Mouse (Mus musculus) left cerebral cortex, adult 9 months (tissue): ENCODE measurements around the gene Adam15.

Experiments used
- DNase-seq, 2 experiments: peaks; one replicate each; pipeline ENCODE4 v3.0.0; 2022; ENCODE audit warnings: low spot score in 2 of 2

Adam15 gene

GRCm38 (mm10) chr3:89325882-89326281 lies 23.9 kb downstream of the Adam15 start:
- no peak for DNase-seq

- DNase-seq = peak; percentile 80 to 89
Observed at GRCm38 (mm10) chr3:89322514-89323165, 27.2 kb downstream of the Adam15 start, which contains the start of gene Efna3. Gene Efna3 (minus strand): TSS chr3:89322965.

- no peak for DNase-seq
Observed at GRCm38 (mm10) chr3:89322131-89322500, 27.7 kb downstream of the Adam15 start.

GRCm38 (mm10) chr3:89321183-89322130 lies 28.3 kb downstream of the Adam15 start:
- DNase-seq = no peak

- no peak for DNase-seq
Observed at GRCm38 (mm10) chr3:89320581-89321182, 29.1 kb downstream of the Adam15 start.

- no peak for DNase-seq
Observed at GRCm38 (mm10) chr3:89319591-89320350, 30.0 kb downstream of the Adam15 start.

- no peak for DNase-seq
Observed at GRCm38 (mm10) chr3:89318971-89319590, 30.7 kb downstream of the Adam15 start.

- DNase-seq = no peak
Observed at GRCm38 (mm10) chr3:89318316-89318715, 31.5 kb downstream of the Adam15 start.

GRCm38 (mm10) chr3:89317246-89317645 lies 32.5 kb downstream of the Adam15 start:
- no peak for DNase-seq

- peak in 1 of 2 experiments; percentile 94 for DNase-seq
Observed at GRCm38 (mm10) chr3:89316833-89317232, 33.0 kb downstream of the Adam15 start.

GRCm38 (mm10) chr3:89315930-89316831 lies 33.6 kb downstream of the Adam15 start:
- no peak for DNase-seq

- DNase-seq = peak in 1 of 2 experiments; percentile 79
Observed at GRCm38 (mm10) chr3:89315195-89315929, 34.4 kb downstream of the Adam15 start.

GRCm38 (mm10) chr3:89314791-89315190 lies 35.0 kb downstream of the Adam15 start:
- no peak for DNase-seq

GRCm38 (mm10) chr3:89314340-89314739 lies 35.5 kb downstream of the Adam15 start:
- DNase-seq = no peak

- peak in 1 of 2 experiments; percentile 67 for DNase-seq
Observed at GRCm38 (mm10) chr3:89308089-89308488, 41.7 kb downstream of the Adam15 start.

- no peak for DNase-seq
Observed at GRCm38 (mm10) chr3:89305551-89306325, 44.1 kb downstream of the Adam15 start.

- DNase-seq = no peak
Observed at GRCm38 (mm10) chr3:89305105-89305504, 44.7 kb downstream of the Adam15 start.

- DNase-seq = no peak
Observed at GRCm38 (mm10) chr3:89304440-89304839, 45.4 kb downstream of the Adam15 start.

GRCm38 (mm10) chr3:89300514-89300913 lies 49.3 kb downstream of the Adam15 start:
- DNase-seq = no peak
